Mouse (Mus musculus) midbrain, embryonic 10.5 days (tissue): ENCODE data around the gene Itih3. TPM values are rescaled to one million over a fixed set of nuclear protein-coding genes. Genes with fewer than 3 reads are reported as not detected.

ENCODE experiments used
- DNase-seq: peaks from one replicate; pipeline ENCODE4 v3.0.0-alpha.2; 2017; ENCODE audit warnings: low spot score
- H3K27ac ChIP-seq: fragments of 300-500 bp; sonication (generic); replicated peaks from 2 replicates; pipeline ENCODE4 v1.5.1; 2016; ENCODE audit warnings: mild to moderate bottlenecking
- H3K27me3 ChIP-seq: fragments of 300-500 bp; sonication (generic); 2 replicates; pipeline ENCODE4 v1.6.1; 2016; ENCODE audit warnings: low read depth, mild to moderate bottlenecking; ENCODE audit not compliant: poor library complexity, severe bottlenecking
- H3K36me3 ChIP-seq: fragments of 300-500 bp; sonication (generic); 2 replicates; pipeline ENCODE4 v1.6.1; 2016; ENCODE audit warnings: mild to moderate bottlenecking, moderate library complexity
- H3K4me1 ChIP-seq: fragments of 300-500 bp; sonication (generic); 2 replicates; pipeline ENCODE4 v1.6.1; 2016
- H3K4me3 ChIP-seq: fragments of 300-500 bp; sonication (generic); 2 replicates; pipeline ENCODE4 v1.5.1; 2016; ENCODE audit warnings: mild to moderate bottlenecking, moderate library complexity
- H3K9me3 ChIP-seq: fragments of 300-500 bp; sonication (generic); replicated peaks from 2 replicates; pipeline ENCODE4 v1.6.1; 2016; ENCODE audit warnings: mild to moderate bottlenecking
- WGBS: fragments of 180-500 bp; shearing (Covaris S2); methylation state at CpG from one replicate; pipeline ENCODE4 v1.1.7; 2016; 5-methylcytosine and 5-hydroxymethylcytosine counted together
- polyA plus RNA-seq: library from polyadenylated mRNA; unstranded; fragments of >200 nt; fragmentation: Nextera tagmentation; extraction: Ambion mirVana; gene quantifications from 2 replicates; pipeline ENCODE4 v1.2.1, GENCODE M21; 2016

Gene Itih3
- polyA plus RNA-seq, 1 experiment from 2014 or later: 0.59 TPM

- Histone ChIP-seq H3K27ac (no peak overlapping the region), H3K4me1 (no peaks in the 10 kb centered on the region), H3K9me3 (no peaks in the 10 kb centered on the region), H3K36me3 (peaks cover 59% of the 10 kb centered on the region), H3K4me3 (no peak overlapping the region), H3K27me3 (no peaks in the 10 kb centered on the region)
- no peak for DNase-seq
- WGBS: 93% methylated on average over 25 of the region's 25 CpGs
Observed at GRCm38 (mm10) chr14:30870206-30871147, 53.1 kb downstream of the Itih3 start.

GRCm38 (mm10) chr14:30869391-30869801 is 54.2 kb downstream of the Itih3 start:
- Histone ChIP-seq H3K27ac (no peak overlapping the region), H3K27me3 (no peaks in the 10 kb centered on the region), H3K9me3 (no peaks in the 10 kb centered on the region), H3K4me3 (no peak overlapping the region), H3K4me1 (no peaks in the 10 kb centered on the region), H3K36me3 (peaks cover 58% of the 10 kb centered on the region)
- no peak for DNase-seq
- WGBS: 84% methylated on average over 8 of the region's 8 CpGs

GRCm38 (mm10) chr14:30868826-30869225 is 54.7 kb downstream of the Itih3 start:
- no peaks in the 10 kb centered on the region for H3K27me3 ChIP-seq
- no peaks in the 10 kb centered on the region for H3K4me1 ChIP-seq
- H3K4me3 ChIP-seq: no peak overlapping the region
- peaks cover 52% of the 10 kb centered on the region for H3K36me3 ChIP-seq
- H3K27ac ChIP-seq: no peak overlapping the region
- no peak for DNase-seq
- H3K9me3 ChIP-seq: no peaks in the 10 kb centered on the region
- WGBS: 93% methylated on average over 10 of the region's 10 CpGs

- peak; percentile 69 for DNase-seq
- peaks cover 36% of the 10 kb centered on the region for H3K36me3 ChIP-seq
- H3K4me3 ChIP-seq: no peak overlapping the region
- no peaks in the 10 kb centered on the region for H3K27me3 ChIP-seq
- H3K27ac ChIP-seq: no peak overlapping the region
- 42% methylated on average over 5 of the region's 5 CpGs for WGBS
- no peaks in the 10 kb centered on the region for H3K9me3 ChIP-seq
- H3K4me1 ChIP-seq: no peaks in the 10 kb centered on the region
Observed at GRCm38 (mm10) chr14:30867042-30867441, 56.5 kb downstream of the Itih3 start.

GRCm38 (mm10) chr14:30865311-30865710 is 58.2 kb downstream of the Itih3 start:
- H3K36me3 ChIP-seq: peaks cover 24% of the 10 kb centered on the region
- WGBS: 68% methylated on average over 3 of the region's 3 CpGs
- H3K4me1 ChIP-seq: no peaks in the 10 kb centered on the region
- no peaks in the 10 kb centered on the region for H3K9me3 ChIP-seq
- no peak overlapping the region for H3K27ac ChIP-seq
- DNase-seq: no peak
- no peaks in the 10 kb centered on the region for H3K27me3 ChIP-seq
- H3K4me3 ChIP-seq: no peak overlapping the region

- 93% methylated on average over 9 of the region's 9 CpGs for WGBS
- H3K27me3 ChIP-seq: no peaks in the 10 kb centered on the region
- no peak for DNase-seq
- no peaks in the 10 kb centered on the region for H3K4me1 ChIP-seq
- H3K36me3 ChIP-seq: peaks cover 16% of the 10 kb centered on the region
- H3K4me3 ChIP-seq: no peak overlapping the region
- H3K9me3 ChIP-seq: no peaks in the 10 kb centered on the region
- no peak overlapping the region for H3K27ac ChIP-seq
Observed at GRCm38 (mm10) chr14:30862368-30862767, 61.2 kb downstream of the Itih3 start.

GRCm38 (mm10) chr14:30861421-30862125 is 62.0 kb downstream of the Itih3 start:
- Histone ChIP-seq H3K27ac (no peak overlapping the region), H3K36me3 (peaks cover 15% of the 10 kb centered on the region), H3K4me1 (no peaks in the 10 kb centered on the region), H3K4me3 (no peak overlapping the region), H3K27me3 (no peaks in the 10 kb centered on the region), H3K9me3 (no peaks in the 10 kb centered on the region)
- no peak for DNase-seq
- 82% methylated on average over 16 of the region's 16 CpGs for WGBS

Other genes with a start within 250 kb of the Itih3 start
- gene Sfmbt1, start 208.9 kb downstream of the Itih3 start, polyA plus RNA-seq: 22.4 and 22.6 TPM in 2 replicates
- gene Tmem110, start 98.2 kb downstream of the Itih3 start, polyA plus RNA-seq: 20.3 and 24.4 TPM in 2 replicates
- gene Mustn1, start 44.6 kb downstream of the Itih3 start, polyA plus RNA-seq: 0.19 and 0.46 TPM in 2 replicates
- gene Itih4, start 37.3 kb downstream of the Itih3 start, polyA plus RNA-seq: not detected in 2 replicates
- not detected in 2 replicates for gene Itih1, start 19.5 kb upstream of the Itih3 start, polyA plus RNA-seq
- 22.7 and 24.7 TPM in 2 replicates for gene Nek4, start 27.6 kb upstream of the Itih3 start, polyA plus RNA-seq
- 52.4 and 53.8 TPM in 2 replicates for gene Glt8d1, start 77.6 kb upstream of the Itih3 start, polyA plus RNA-seq
- 274 and 277 TPM in 2 replicates for gene Spcs1, start 77.9 kb upstream of the Itih3 start, polyA plus RNA-seq
- 158 and 170 TPM in 2 replicates for gene Pbrm1, start 95.4 kb upstream of the Itih3 start, polyA plus RNA-seq
- gene Gnl3, start 95.4 kb upstream of the Itih3 start, polyA plus RNA-seq: 94.0 and 121 TPM in 2 replicates
- 63.1 and 64.3 TPM in 2 replicates for gene Smim4, start 205.2 kb upstream of the Itih3 start, polyA plus RNA-seq
- gene Nt5dc2, start 207.3 kb upstream of the Itih3 start, polyA plus RNA-seq: 543 and 572 TPM in 2 replicates
- gene Stab1, start 244.9 kb upstream of the Itih3 start, polyA plus RNA-seq: 18.0 and 23.7 TPM in 2 replicates